Mouse (Mus musculus) thymus, adult 2 months (tissue): ENCODE measurements at regions not wholly inside any gene's neighbourhood (a gene's known extent, or its start where the extent isn't known, plus 50 kb on each side); places are given as distances from the start of the nearest gene placed in this dataset.

Experiments
- CTCF ChIP-seq: fragments of 200-500 bp; IDR thresholded peaks from 2 replicates; pipeline ENCODE4 v1.5.1; 2012; ENCODE audit warnings: mild to moderate bottlenecking, control low read depth, low read length, moderate library complexity, borderline replicate concordance; ENCODE audit not compliant: control insufficient read depth, poor library complexity, insufficient read depth; ENCODE audit errors: extremely low read depth
- POLR2A ChIP-seq: fragments of 200-500 bp; IDR thresholded peaks from 2 replicates; pipeline ENCODE4 v1.6.1; 2012; ENCODE audit warnings: mild to moderate bottlenecking, low read length, control low read depth, moderate library complexity; ENCODE audit not compliant: control insufficient read depth, poor library complexity, insufficient read depth; ENCODE audit errors: extremely low read depth

GRCm38 (mm10) chr8:8418525-8418924 is 242.5 kb downstream of the Efnb2 start:
- TF ChIP-seq CTCF = no peak
- TF ChIP-seq POLR2A = no peak
